Mouse (Mus musculus) adrenal gland, adult 10 weeks (tissue): ENCODE measurements around the gene Acot12. TPM values are rescaled to one million over a fixed set of nuclear protein-coding genes. Genes with fewer than 3 reads are reported as not detected.

Source experiments
- polyA plus RNA-seq: library from polyadenylated mRNA; stranded (reverse); fragments of 350-450 nt; fragmentation: Illumina TruSeq; extraction: RNeasy Lipid Tissue Mini Kit (QIAGEN cat#74804); gene quantifications from one replicate; pipeline ENCODE4 v1.2.3, GENCODE M21; 2014; ENCODE audit warnings: low read depth, low replicate concordance

The Acot12 gene
- 1.2 TPM for polyA plus RNA-seq

GRCm38 (mm10) chr13:91741280-91742047 lies at the start of gene Acot12:
TSS of gene Acot12 (plus strand) at chr13:91741512.

DNA sequence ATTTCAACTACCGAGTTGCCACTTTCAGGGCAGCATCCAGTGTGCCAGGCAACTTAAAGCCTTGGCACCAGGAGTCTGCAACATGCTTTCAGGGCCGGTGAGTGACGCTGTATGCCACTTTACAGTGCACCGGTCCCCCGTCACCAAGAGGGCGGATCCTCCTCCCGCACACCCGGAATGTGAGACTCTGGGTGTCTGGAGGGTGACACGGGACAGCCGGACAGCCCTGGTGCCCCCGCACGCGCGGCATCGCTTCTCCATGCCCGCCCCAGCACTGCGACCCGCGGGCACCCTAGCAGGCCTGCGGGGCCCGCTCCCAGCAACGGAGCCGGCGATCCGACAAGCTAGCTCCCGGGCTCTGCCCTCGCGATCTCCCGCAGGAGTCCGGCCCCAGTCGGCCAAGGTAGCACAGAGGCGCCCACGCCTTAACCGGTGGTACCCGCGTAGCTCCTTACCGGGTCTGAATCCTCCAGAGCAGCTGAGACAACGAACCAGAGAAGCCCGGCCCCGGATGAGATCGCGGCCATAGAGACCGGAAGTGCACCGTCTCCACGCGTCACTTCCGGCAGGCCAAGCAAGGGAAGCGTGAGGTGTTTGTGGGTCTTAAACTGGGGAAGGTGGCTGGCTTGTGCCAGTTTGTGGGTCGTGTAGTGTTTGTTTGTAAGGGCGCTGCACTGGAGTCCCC lies 66.0 kb downstream of the Acot12 start, which contains the start of gene Zcchc9:
Zcchc9 (minus strand) TSS at position 551 of the 685 bp plus-strand sequence.

Other genes with a start within 250 kb of the Acot12 start
- 88.5 TPM for gene Zcchc9, start 66.2 kb downstream of the Acot12 start, polyA plus RNA-seq
- gene Ckmt2, start 135.4 kb downstream of the Acot12 start, polyA plus RNA-seq, result 1.2 TPM